Mouse (Mus musculus) thymus, postnatal 14 days (tissue): Measurements from ENCODE around the gene 1700003F12Rik.

Experiments
- DNase-seq: peaks from one replicate; pipeline ENCODE4 v3.0.0; 2021

The 1700003F12Rik gene

DNA sequence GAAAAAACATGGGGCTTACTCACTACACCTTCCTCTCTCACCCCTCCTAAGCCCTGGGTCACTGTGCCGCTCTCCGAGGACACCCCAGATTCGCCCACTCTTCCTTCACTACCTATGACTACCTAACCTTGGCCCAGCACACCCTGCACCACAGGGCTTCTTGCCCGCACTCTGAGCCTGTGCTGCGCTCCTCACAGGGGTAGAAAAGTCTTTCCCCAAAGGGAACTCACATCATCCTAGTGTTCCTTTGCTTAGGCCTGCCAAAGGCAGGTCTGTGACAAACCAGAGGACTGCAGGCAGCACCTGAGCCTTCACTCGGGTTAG is 30.8 kb downstream of the 1700003F12Rik start:
- DNase-seq = no peak

DNA sequence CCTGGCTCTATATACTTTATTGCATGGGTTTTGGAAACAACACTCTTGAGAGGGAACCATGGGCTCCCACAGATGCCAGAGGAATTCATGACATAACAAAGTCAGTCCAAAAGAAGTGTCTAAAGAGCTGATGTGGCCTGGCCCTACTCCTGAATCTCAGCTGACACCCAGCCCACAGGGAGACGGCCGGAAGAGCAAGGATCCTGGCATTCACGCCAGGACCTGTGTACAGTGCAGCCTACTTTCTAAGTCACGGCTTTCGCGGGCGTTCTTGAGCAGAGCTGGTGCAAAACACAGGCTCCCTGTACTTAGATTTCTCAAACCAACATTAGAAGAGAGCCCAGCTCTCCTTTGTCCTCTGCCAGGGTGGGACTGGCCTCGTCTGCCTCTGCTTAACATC is 33.7 kb downstream of the 1700003F12Rik start:
- no peak for DNase-seq

DNA sequence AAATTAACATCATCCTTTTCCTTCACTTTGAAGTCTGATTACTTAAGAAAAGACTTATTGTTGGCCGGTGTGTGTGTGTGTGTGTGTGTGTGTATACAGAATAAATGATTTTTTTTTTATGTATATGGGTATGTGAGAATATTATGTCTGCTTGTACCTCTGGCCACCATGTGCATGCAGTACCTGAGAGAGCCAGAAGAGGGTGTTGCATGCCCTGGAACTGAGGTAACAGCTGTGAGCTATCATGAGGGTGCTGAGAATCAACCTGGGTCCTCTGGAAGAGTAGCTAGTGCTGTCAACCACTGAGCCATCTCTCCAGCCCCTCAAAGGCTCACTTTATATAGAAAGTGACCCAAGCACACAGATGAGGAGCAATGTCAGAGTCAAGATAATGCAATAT is 34.5 kb downstream of the 1700003F12Rik start:
- DNase-seq = no peak

DNA sequence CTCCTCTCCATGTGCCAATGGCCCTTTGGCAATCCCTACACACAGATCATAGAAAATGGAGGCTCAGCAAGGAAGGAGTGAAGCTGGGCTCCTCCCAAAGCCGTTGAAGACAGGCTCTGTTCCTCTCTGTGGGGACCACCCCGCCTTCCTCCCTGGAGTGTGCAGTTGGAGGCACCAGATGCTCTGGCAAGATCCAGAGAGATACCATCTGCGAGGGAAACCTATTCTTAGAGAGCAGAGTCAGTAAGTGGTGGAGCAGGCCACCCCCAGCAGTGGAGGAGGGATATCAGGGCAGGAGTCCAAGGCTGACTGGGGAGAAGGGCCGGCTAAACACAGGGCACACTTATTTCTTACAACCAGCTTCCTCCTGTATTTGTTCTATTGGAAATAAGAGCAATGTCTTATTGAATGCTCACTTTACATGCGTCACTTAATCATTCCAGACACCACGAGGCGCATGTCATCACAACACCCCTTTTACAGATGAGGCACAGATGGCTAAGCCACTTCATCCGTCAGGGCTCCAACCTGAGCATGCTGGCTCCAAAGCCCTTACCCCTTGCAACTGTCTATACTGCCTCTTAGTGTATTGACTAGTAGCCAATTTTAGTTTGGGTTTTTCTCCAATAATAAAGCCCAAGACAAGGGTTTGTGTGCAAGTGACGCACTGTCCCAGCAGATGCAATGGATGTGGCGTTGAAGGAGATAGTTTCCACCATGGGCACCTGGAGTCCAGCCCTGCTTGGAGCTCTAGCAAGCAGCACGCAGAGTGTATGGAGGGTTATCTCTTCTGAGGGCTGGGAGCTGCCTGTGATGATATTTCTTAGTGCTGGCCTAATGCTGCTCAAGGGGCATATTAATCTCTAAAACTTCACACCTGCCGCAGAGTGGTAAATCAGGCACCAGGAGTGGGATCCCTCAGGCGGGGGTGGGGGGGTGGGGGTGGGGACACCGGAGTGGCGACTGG is 37.3 kb downstream of the 1700003F12Rik start:
- no peak for DNase-seq

DNA sequence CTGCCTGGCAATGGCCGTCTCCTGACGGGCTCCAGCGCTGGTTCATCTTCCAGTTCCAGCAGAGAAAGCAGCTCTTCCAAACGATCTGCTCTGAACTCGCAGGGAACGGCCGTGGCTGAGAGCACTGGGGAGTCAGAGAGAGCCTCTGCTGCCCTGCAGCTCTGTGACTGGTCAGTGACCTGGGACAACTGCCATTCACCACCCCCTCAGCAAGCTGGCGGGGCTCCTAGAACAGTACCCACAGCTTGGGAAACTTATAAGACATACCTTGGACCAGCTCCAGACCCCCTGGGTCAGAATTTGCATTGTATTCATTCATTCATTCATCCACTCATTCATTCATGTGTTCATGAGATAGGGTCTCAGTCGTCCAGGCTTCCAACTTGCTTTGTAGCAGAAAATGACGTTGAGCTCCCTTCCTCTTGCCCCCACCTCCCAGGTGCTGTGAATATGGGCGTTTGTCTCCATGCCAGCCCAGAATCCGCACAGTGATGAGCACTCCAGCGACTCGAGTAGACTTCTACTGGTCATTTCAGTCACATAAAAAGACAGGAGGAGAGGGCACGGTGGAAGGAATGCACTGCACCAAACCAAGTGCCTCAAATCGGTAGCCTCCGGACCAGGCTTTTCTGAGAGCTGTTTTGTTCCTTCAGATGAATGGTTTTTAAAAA is 38.2 kb downstream of the 1700003F12Rik start:
- no peak for DNase-seq

DNA sequence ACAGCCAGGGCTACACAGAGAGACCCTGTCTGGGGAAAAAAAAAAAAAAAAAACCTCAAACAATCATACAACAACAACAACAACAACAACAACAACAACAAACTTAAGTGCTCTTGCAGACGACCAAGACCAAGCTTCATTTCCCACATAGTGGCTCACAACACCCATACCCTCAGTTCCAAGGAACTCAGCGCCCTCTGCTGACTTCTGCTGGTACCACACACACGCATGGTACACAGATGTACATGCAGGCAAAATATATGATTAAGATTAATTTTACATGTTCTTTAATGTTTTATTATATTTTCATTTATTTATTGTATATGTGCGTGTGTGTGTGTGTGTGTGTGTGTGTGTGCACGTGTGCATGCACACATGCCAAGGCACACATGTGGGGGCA is 39.5 kb downstream of the 1700003F12Rik start:
- DNase-seq = peak; percentile 75

DNA sequence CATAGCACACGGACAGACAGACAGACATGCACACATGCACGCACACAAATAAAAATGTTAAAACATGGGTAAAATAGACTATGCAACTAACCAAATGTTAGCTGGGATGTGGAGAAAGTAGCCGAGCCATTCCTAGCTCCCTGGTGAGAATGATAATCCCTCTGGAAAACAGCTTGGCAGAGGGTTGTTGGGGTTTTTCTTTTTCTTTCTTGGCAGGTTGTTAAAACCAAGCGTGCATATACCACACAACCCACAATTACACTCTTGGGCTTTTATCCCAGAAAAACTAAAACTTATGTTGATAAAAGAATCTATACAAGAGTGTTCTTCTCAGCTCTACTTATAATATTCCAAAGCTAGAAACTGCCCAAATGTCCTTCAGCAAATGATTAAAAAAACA is 42.2 kb downstream of the 1700003F12Rik start:
- DNase-seq = no peak

DNA sequence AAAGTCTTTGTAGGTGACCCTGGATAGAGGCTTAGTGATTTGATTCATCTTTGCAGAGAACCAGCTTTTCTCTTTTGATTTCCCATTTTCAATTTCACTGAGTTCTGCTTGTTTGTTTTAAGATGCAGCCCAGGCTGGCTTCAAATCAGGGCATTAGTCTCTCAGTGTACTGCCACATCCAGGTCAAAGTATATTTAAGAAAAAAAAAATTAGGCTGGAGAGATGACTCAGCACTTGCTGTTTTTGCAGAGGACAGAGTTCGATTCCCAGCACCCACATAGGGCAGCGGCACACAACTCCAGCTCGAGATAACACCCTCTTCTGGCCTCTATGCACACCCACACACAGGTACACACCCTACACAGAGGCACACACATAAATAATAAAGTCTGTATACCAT is 44.4 kb downstream of the 1700003F12Rik start:
- no peak for DNase-seq

DNA sequence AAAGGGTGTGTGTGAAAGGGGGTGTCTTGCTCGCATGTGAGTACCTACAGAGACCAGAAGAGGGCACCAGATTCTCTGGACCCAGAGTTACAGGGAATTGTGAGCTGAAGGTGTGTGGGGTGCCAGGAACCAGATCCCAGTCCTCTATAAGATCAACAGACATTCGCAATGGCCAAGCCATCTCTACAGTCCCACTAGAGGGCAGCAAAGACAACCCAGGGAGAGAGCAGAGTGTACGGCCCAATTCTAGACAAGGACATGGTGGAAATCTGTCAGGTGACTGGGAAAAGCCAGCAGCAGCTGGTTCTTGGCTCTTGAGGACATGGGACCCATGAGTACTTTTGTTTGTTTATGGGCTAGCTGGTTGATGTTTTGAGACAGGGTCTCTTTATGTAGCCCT is 46.1 kb downstream of the 1700003F12Rik start:
- DNase-seq = peak; percentile 74

DNA sequence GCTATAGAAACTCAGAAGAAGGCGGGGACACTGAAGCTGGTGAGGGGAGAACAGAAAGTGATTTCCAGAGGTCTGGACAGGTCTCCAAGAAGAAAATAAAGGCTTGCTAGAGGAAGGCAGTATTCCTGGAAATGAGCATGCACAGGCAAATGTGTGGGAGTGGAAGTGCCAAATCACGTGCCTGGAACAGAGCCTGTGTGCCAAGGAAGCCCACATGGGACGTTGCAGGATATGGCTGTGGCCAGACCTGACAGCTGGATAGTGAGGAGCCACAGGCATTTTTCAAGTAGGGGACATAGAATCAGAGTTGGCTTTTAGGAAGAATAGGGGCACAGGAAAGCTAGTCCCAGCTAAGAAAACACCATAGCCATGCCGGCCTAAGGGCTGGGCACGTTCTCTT is 48.9 kb downstream of the 1700003F12Rik start:
- DNase-seq = no peak

DNA sequence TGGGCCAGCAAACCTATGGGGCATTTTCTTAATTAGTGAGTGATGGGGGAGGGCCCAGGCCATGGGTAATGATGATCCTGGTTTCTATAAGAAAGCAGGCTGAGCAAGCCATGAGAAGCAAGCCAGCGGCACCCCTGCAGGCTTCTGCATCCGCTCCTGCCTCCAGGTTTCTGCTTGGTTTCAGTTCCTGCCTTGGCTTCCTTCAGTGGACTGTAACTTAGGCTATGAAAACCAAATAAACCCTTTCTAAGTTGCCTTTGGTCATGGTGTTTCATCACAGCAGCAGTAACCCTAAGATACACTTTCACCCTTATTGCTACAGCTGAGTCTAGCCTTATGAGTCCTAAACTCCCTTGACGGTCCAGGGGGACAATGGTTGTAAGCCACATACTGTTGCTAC is 50.5 kb downstream of the 1700003F12Rik start:
- DNase-seq = no peak
